Mouse (Mus musculus): ENCODE results near the gene Arl8b.

DNA sequence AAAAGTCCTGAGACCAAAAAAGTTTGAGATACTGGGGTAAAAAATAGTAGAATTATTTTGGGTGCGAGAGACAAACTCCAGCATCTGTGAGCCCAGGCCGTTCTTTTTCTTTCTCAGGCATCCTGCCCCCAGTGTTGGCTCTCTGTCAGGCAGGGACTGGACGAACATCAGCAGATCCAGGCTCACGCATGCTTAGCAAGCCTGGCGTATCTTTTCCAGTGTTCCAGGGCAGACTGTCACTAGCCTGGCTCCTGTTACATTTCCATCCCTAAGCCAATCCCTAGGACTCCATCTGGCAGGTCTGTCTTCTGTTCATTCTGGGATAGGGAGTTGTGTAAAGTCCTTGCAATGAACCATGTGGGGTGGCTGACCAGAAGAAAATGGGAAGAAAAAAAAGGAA is 39.2 kb upstream of the Arl8b start:
- no peak for TF ChIP-seq CTCF (IDR thresholded peaks at IDR 0.05; ENCODE audit: control insufficient read depth, insufficient read depth, low read length)
- no peak for TF ChIP-seq POLR2A (IDR thresholded peaks at IDR 0.05; ENCODE audit: borderline replicate concordance, control insufficient read depth, low read depth, low read length)
